Mouse (Mus musculus) C2C12 (cell line): ENCODE results near the gene Apoc2. TPM values are rescaled to one million over a fixed set of nuclear protein-coding genes. Genes with fewer than 3 reads are reported as not detected.

ENCODE experiments used
- H3K27me3 ChIP-seq: one replicate; pipeline ENCODE4 v1.6.1; 2011; ENCODE audit not compliant: control insufficient read depth, insufficient read depth, insufficient read length
- H3K36me3 ChIP-seq: one replicate; pipeline ENCODE4 v1.6.1; 2011; ENCODE audit not compliant: control insufficient read depth, insufficient read depth
- H3K4me3 ChIP-seq: one replicate; pipeline ENCODE4 v1.5.1; 2011; ENCODE audit warnings: mild to moderate bottlenecking, control low read depth; ENCODE audit not compliant: poor library complexity, insufficient read depth, severe bottlenecking
- H3K79me2 ChIP-seq: one replicate; pipeline ENCODE4 v1.6.1; 2011; ENCODE audit not compliant: control insufficient read depth, insufficient read depth
- H3K79me3 ChIP-seq: one replicate; pipeline ENCODE4 v1.6.1; 2011; ENCODE audit warnings: low read depth, control low read depth
- H3ac ChIP-seq: one replicate; pipeline ENCODE3; 2011; ENCODE audit warnings: low read depth; ENCODE audit not compliant: control insufficient read depth, insufficient read length
- CEBPB ChIP-seq: IDR thresholded peaks from one replicate; pipeline ENCODE4 v1.6.1; 2011; ENCODE audit warnings: low read depth, mild to moderate bottlenecking, control low read depth, moderate library complexity
- CTCF ChIP-seq: IDR thresholded peaks from one replicate; pipeline ENCODE4 v1.5.1; 2011; ENCODE audit not compliant: control insufficient read depth, insufficient read depth, insufficient read length
- FOSL1 ChIP-seq: IDR thresholded peaks from one replicate; pipeline ENCODE4 v1.8.0; 2011; ENCODE audit warnings: mild to moderate bottlenecking, low read length; ENCODE audit not compliant: poor library complexity, insufficient read depth, severe bottlenecking
- MAX ChIP-seq: IDR thresholded peaks from one replicate; pipeline ENCODE4 v1.6.1; 2011; ENCODE audit warnings: mild to moderate bottlenecking, control low read depth
- MYOD1 ChIP-seq: IDR thresholded peaks from one replicate; pipeline ENCODE4 v1.6.1; 2011; ENCODE audit warnings: low read depth; ENCODE audit not compliant: control insufficient read depth, insufficient read length
- MYOG ChIP-seq: IDR thresholded peaks from one replicate; pipeline ENCODE4 v1.6.1; 2011; ENCODE audit not compliant: control insufficient read depth, insufficient read length; ENCODE audit errors: extremely low read depth
- USF1 ChIP-seq: IDR thresholded peaks from one replicate; pipeline ENCODE4 v1.6.1; 2011; ENCODE audit warnings: low read depth, mild to moderate bottlenecking, control low read depth, moderate library complexity
- polyA plus RNA-seq: library from polyadenylated mRNA; unstranded; fragments of >200 nt; fragmentation: generic; extraction: Trizol; gene quantifications from one replicate; pipeline ENCODE4 v1.2.1, GENCODE M21; 2012; ENCODE audit warnings: missing spikeins

The Apoc2 gene
- polyA plus RNA-seq, 1 experiment: not detected

GRCm38 (mm10) chr7:19675824-19676223 lies 1.9 kb downstream of the Apoc2 start:
- no peaks in the 10 kb centered on the region for H3K79me3 ChIP-seq
- H3K27me3 ChIP-seq: peaks cover 3% of the 10 kb centered on the region
- H3K4me3 ChIP-seq: no peak overlapping the region
- no peak overlapping the region for H3ac ChIP-seq
- no peak for TF ChIP-seq USF1
- TF ChIP-seq FOSL1: no peak
- TF ChIP-seq CEBPB: no peak
- TF ChIP-seq CTCF: no peak
- TF ChIP-seq MYOG: no peak
- no peak for TF ChIP-seq MAX
- no peak for TF ChIP-seq MYOD1
- no peaks in the 10 kb centered on the region for H3K36me3 ChIP-seq
- no peaks in the 10 kb centered on the region for H3K79me2 ChIP-seq

DNA sequence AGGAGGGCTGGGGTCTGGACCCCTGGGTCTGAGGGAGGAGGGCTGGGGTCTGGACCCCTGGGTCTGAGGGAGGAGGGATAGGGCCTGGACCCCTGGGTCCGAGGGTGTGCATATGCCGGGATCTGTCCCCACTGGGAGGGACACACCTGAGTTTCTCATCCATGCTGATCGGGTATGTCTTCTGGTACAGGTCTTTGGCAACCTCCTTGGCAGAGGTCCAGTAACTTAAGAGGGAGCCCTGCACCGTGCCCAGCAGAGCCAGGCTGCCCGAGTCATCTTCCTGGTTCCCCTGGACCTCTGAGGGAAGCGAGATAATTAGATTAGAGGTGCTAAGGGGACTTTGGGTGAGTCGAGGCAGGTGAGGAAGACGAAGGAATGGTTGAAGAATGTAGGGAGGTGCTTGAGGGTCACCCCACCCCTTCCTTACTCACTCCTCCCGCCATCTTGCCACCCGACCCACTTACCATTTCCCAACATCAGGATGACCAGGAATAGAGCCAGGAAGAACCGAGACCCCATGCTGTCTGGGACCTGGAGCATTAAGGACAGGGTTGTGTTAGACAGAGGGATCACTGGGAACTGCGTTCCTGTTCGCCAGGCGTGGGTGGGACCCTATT lies 4.5 kb downstream of the Apoc2 start:
- TF ChIP-seq FOSL1: no peak
- Histone ChIP-seq H3K79me3 (no peaks in the 10 kb centered on the region), H3K4me3 (no peak overlapping the region), H3ac (no peak overlapping the region), H3K36me3 (no peaks in the 10 kb centered on the region), H3K79me2 (no peaks in the 10 kb centered on the region), H3K27me3 (peaks cover 3% of the 10 kb centered on the region)

GRCm38 (mm10) chr7:19671511-19671910 lies 6.2 kb downstream of the Apoc2 start:
- Histone ChIP-seq H3K4me3 (no peak overlapping the region), H3K79me2 (no peaks in the 10 kb centered on the region), H3K36me3 (no peaks in the 10 kb centered on the region), H3K79me3 (no peaks in the 10 kb centered on the region), H3ac (no peak overlapping the region), H3K27me3 (no peaks in the 10 kb centered on the region)
- TF ChIP-seq CEBPB (no peak), MYOD1 (no peak), MAX (no peak), MYOG (no peak), USF1 (no peak), CTCF (no peak), FOSL1 (no peak)

DNA sequence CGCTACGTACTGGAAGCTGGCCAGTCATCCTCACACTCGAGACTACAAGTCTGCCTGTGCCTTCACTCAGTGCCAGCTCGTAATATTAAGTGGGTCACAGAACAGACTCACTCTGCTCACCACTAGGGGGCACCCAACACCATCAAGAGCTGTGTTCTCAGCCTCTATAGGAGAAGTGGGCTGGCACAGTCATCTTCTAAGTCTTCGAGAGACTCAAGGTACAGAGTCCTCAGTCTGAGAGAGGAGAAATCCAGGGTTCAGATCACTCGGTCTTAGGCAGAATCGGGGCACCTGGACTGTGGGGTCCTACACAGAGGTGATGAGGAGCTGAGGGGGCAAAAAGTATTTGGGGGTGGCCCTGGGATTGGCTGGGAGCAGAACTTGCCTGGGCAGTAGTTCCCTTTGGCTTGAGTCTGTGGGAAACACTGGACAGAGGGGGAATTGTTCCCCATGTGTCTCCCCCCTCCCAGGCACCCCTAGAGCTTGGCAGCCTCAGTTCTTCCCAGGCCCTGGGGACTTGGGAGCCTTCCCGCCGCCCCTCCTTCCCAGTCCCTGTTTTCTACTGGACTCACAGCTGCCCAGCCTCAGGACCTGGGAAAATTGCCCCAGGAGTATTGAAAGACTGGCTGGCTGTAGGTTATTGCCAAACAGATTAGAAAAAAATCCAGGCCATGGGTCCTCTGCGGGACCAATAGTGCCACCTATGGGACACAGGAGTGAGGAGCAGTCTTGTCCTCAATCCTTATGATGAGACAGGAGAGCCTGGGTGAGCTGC lies 8.6 kb downstream of the Apoc2 start:
- H3K4me3 ChIP-seq: no peak overlapping the region
- TF ChIP-seq MYOG (no peak), CTCF (peak; percentile 84)

GRCm38 (mm10) chr7:19667434-19667833 lies 10.3 kb downstream of the Apoc2 start:
- Histone ChIP-seq H3K79me2 (peaks cover 24% of the 10 kb centered on the region), H3K27me3 (no peaks in the 10 kb centered on the region), H3K79me3 (peaks cover 20% of the 10 kb centered on the region), H3K4me3 (no peak overlapping the region), H3ac (no peak overlapping the region), H3K36me3 (no peaks in the 10 kb centered on the region)
- no peak for TF ChIP-seq FOSL1
- TF ChIP-seq CEBPB: no peak
- no peak for TF ChIP-seq MYOD1
- no peak for TF ChIP-seq MYOG
- TF ChIP-seq MAX: no peak
- TF ChIP-seq USF1: no peak
- no peak for TF ChIP-seq CTCF

More for the DNA sequence above, 8.6 kb downstream of the Apoc2 start:
- Histone ChIP-seq H3K27me3 (no peaks in the 10 kb centered on the region), H3K79me2 (peaks cover 7% of the 10 kb centered on the region), H3ac (peak overlapping the region; percentile 0), H3K79me3 (peaks cover 6% of the 10 kb centered on the region), H3K36me3 (no peaks in the 10 kb centered on the region)

- Histone ChIP-seq H3ac (no peak overlapping the region), H3K36me3 (no peaks in the 10 kb centered on the region), H3K27me3 (no peaks in the 10 kb centered on the region), H3K4me3 (no peak overlapping the region), H3K79me2 (peaks cover 31% of the 10 kb centered on the region), H3K79me3 (peaks cover 26% of the 10 kb centered on the region)
- TF ChIP-seq CEBPB: no peak
- TF ChIP-seq MYOD1: no peak
- TF ChIP-seq FOSL1: no peak
- TF ChIP-seq USF1: no peak
- TF ChIP-seq MYOG: no peak
- no peak for TF ChIP-seq MAX
These were observed 11.0 kb downstream of the Apoc2 start for GRCm38 (mm10) chr7:19666750-19667149.
